Mouse (Mus musculus) forebrain, embryonic 11.5 days (tissue): ENCODE measurements around the gene Vtcn1. TPM values are rescaled to one million over a fixed set of nuclear protein-coding genes. Genes with fewer than 3 reads are reported as not detected.

Source experiments
- ATAC-seq: fragments of 200-750 bp; cut with Nextera tagmentation; replicated peaks from 2 replicates; pipeline ENCODE4 v1.8.0; 2017; ENCODE audit warnings: moderate TSS enrichment; ENCODE audit not compliant: low FRiP score
- DNase-seq: peaks from one replicate; pipeline ENCODE4 v3.0.0-alpha.2; 2017; ENCODE audit warnings: low spot score
- H3K27ac ChIP-seq: fragments of 300-500 bp; sonication (generic); 2 replicates; pipeline ENCODE4 v1.5.1; 2014; ENCODE audit warnings: low read depth, low read length
- H3K27me3 ChIP-seq: fragments of 300-500 bp; sonication (generic); 2 replicates; pipeline ENCODE4 v1.6.1; 2014; ENCODE audit warnings: mild to moderate bottlenecking, low read length, mixed read lengths; ENCODE audit not compliant: control insufficient read depth, insufficient read depth
- H3K36me3 ChIP-seq: fragments of 300-500 bp; sonication (generic); 2 replicates; pipeline ENCODE4 v1.6.1; 2014; ENCODE audit warnings: mild to moderate bottlenecking, low read length, moderate library complexity, mixed read lengths; ENCODE audit not compliant: control insufficient read depth, insufficient read depth
- H3K4me1 ChIP-seq: fragments of 300-500 bp; sonication (generic); replicated peaks from 2 replicates; pipeline ENCODE4 v1.6.1; 2014; ENCODE audit warnings: low read length, mixed read lengths; ENCODE audit not compliant: control insufficient read depth, insufficient read depth
- H3K4me2 ChIP-seq: fragments of 300-500 bp; sonication (generic); 2 replicates; pipeline ENCODE4 v1.6.1; 2014; ENCODE audit warnings: low read depth, mild to moderate bottlenecking, low read length, moderate library complexity, mixed read lengths; ENCODE audit not compliant: severe bottlenecking
- H3K4me3 ChIP-seq: fragments of 300-500 bp; sonication (generic); 2 replicates; pipeline ENCODE4 v1.5.1; 2014; ENCODE audit warnings: low read depth, low read length
- H3K9ac ChIP-seq: fragments of 300-500 bp; sonication (generic); 2 replicates; pipeline ENCODE4 v1.6.1; 2014; ENCODE audit warnings: low read length
- H3K9me3 ChIP-seq: fragments of 300-500 bp; sonication (generic); 2 replicates; pipeline ENCODE4 v1.6.1; 2016; ENCODE audit warnings: low read length, mixed read lengths; ENCODE audit not compliant: control insufficient read depth
- WGBS: fragments of 180-500 bp; shearing (Covaris S2); extraction: QIAGEN DNeasy Blood & Tissue Kit; methylation state at CpG from one replicate; pipeline ENCODE4 v1.1.7; 2014; 5-methylcytosine and 5-hydroxymethylcytosine counted together
- polyA plus RNA-seq: library from polyadenylated mRNA; unstranded; fragments of >200 nt; fragmentation: Nextera tagmentation; extraction: Ambion mirVana; gene quantifications from 2 replicates; pipeline ENCODE4 v1.2.1, GENCODE M21; 2014

Gene Vtcn1
- polyA plus RNA-seq, 1 experiment from 2014 or later, result 0.09 TPM

- ATAC-seq, result no peak
- Histone ChIP-seq H3K4me1 (0 out of 2 replicates have a peak, but pooled peaks cover 2% of the 10 kb centered on the region), H3K9ac (no peak overlapping the region), H3K4me2 (no peak overlapping the region), H3K9me3 (no peaks in the 10 kb centered on the region), H3K27me3 (no peaks in the 10 kb centered on the region), H3K27ac (no peak overlapping the region), H3K36me3 (no peaks in the 10 kb centered on the region), H3K4me3 (no peak overlapping the region)
- DNase-seq, result no peak
- WGBS, result 67% methylated on average over 23 of the region's 23 CpGs
Observed at GRCm38 (mm10) chr3:100861307-100862303, 36.3 kb downstream of the Vtcn1 start.

GRCm38 (mm10) chr3:100866946-100867345 lies 41.7 kb downstream of the Vtcn1 start:
- DNase-seq (no peak), ATAC-seq (no peak; the same call in 1 of the 2 replicates)
- 32% methylated on average over 5 of the region's 5 CpGs for WGBS
- no peaks in the 10 kb centered on the region for H3K4me1 ChIP-seq
- H3K27me3 ChIP-seq, result no peaks in the 10 kb centered on the region
- H3K4me3 ChIP-seq, result no peak overlapping the region
- H3K9me3 ChIP-seq, result no peaks in the 10 kb centered on the region
- no peak overlapping the region for H3K4me2 ChIP-seq
- no peak overlapping the region for H3K27ac ChIP-seq
- no peak overlapping the region for H3K9ac ChIP-seq
- H3K36me3 ChIP-seq, result no peaks in the 10 kb centered on the region

DNA sequence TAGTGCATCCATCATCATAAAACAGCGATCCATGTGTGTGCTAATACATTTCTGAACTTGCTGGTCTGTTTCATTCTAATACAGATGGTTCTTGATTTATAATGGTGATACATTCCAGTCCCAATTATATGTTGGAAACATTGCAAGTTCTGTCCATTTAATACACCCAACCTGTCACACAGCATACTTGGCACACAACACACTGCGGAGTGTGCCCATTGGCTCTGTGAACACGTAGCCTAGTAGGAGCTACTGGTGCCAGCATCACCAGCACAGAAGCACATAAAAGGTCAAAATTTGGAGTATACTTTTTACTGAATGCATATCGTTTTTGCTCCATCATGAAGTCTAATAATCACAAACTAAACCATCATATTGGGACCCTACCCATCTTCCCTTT lies 51.8 kb downstream of the Vtcn1 start:
- H3K4me2 ChIP-seq, result no peak overlapping the region
- 96% methylated on average over 4 of the region's 4 CpGs for WGBS
- no peak for ATAC-seq

DNA sequence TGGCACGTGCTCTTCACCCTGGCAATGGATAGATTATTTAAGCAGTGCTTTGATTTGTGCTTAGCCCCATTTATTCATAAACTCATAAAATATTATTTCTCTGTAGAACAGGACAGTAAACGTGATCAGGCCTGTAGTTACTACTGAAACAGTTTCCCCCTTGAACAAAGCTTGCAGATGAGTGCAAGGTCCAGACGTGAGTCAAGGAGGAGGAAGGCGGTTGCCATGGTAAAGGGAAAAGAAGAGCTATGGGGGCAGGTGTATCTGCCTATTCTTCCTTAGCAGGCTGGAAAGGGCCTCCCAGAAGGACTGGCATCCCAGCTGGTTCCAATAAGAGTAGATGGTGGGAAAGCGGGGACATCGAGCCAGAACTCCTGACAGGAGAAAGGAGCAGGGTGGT lies 56.1 kb downstream of the Vtcn1 start:
- H3K27ac ChIP-seq, result no peak overlapping the region
- ATAC-seq (no peak), DNase-seq (no peak)
- no peak overlapping the region for H3K9ac ChIP-seq
- no peaks in the 10 kb centered on the region for H3K4me1 ChIP-seq
- no peaks in the 10 kb centered on the region for H3K9me3 ChIP-seq
- H3K36me3 ChIP-seq, result no peaks in the 10 kb centered on the region
- H3K4me3 ChIP-seq, result no peak overlapping the region
- WGBS, result 83% methylated on average over 6 of the region's 6 CpGs
- no peaks in the 10 kb centered on the region for H3K27me3 ChIP-seq
- no peak overlapping the region for H3K4me2 ChIP-seq

More for the DNA sequence above, 51.8 kb downstream of the Vtcn1 start:
- no peak overlapping the region for H3K4me3 ChIP-seq
- no peak overlapping the region for H3K9ac ChIP-seq
- DNase-seq, result no peak
- H3K4me1 ChIP-seq, result no peaks in the 10 kb centered on the region
- H3K27ac ChIP-seq, result no peak overlapping the region
- no peaks in the 10 kb centered on the region for H3K9me3 ChIP-seq
- H3K36me3 ChIP-seq, result no peaks in the 10 kb centered on the region
- H3K27me3 ChIP-seq, result no peaks in the 10 kb centered on the region

DNA sequence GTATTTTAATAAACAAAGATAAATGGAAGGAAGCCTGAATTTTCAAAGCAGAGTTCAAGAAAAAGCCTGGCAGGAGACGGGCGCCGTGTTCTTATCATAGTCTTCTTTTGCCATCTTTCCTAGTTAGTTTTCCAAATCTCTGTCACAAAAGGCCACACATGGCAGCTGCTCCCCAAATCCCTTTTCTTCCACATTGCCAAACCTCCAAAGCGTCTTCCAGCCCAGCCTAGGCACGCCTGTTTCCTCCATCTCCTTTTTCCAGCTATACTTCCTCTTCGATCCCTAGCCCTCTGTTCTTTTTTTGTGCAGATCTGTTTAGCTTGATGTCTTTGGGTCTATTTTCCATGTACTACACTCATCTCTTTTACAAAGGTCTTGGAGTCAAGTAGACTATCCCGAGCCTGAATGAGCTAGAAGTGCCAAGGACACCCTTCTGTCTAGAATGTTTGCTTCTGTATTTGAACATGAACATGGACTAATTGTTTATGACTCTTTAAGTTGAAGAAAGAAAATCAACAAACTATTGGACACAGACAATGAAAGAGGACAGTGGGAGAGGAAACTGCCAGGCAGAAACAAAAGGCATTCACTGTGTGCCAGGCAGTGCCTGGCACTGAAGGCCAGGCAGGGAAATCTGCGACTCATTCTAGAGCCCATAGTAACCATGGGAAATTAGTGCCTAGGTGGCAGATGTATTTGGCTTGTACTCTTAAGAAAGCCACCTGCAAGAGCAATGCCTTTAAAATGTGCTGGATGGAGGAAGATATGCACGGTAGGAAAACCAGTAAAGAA lies 56.8 kb downstream of the Vtcn1 start:
- H3K27ac ChIP-seq, result no peak overlapping the region
- H3K4me2 ChIP-seq, result no peak overlapping the region
- no peaks in the 10 kb centered on the region for H3K4me1 ChIP-seq
- no peaks in the 10 kb centered on the region for H3K36me3 ChIP-seq
- H3K27me3 ChIP-seq, result no peaks in the 10 kb centered on the region
- H3K9me3 ChIP-seq, result no peaks in the 10 kb centered on the region
- 91% methylated on average over 9 of the region's 9 CpGs for WGBS
- DNase-seq (no peak), ATAC-seq (no peak)
- no peak overlapping the region for H3K4me3 ChIP-seq
- H3K9ac ChIP-seq, result no peak overlapping the region

DNA sequence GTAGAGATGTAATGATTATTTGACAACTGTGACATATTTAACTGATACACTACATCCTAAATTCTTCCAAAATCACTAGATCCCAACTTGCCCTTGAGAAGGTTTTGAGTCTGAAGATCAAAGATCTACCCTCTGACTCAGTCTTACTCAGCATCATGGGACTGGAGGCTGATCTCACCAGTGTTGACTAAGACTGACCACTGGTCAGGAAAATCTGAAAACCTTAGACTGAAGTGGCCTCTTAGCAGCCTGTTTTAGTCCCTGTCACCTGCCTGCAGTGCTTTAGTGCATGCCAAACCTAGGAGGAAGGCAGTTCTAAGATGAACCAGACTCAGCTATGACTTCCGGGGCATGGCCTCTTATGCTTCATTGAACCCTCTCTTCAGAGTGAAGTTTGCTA lies 64.0 kb downstream of the Vtcn1 start:
- no peak for DNase-seq
- Histone ChIP-seq H3K27me3 (no peaks in the 10 kb centered on the region), H3K4me2 (no peak overlapping the region), H3K36me3 (no peaks in the 10 kb centered on the region), H3K4me1 (no peaks in the 10 kb centered on the region), H3K4me3 (no peak overlapping the region), H3K9me3 (no peaks in the 10 kb centered on the region), H3K27ac (no peak overlapping the region), H3K9ac (no peak overlapping the region)
- 90% methylated on average over 1 of the region's 1 CpGs for WGBS
- ATAC-seq, result no peak

- H3K27ac ChIP-seq, result no peak overlapping the region
- WGBS, result 96% methylated on average over 3 of the region's 3 CpGs
Observed at GRCm38 (mm10) chr3:100890406-100890805, 65.1 kb downstream of the Vtcn1 start.

GRCm38 (mm10) chr3:100892383-100893335 lies 67.4 kb downstream of the Vtcn1 start:
- DNase-seq (no peak), ATAC-seq (no peak)
- Histone ChIP-seq H3K4me2 (no peak overlapping the region), H3K4me1 (no peaks in the 10 kb centered on the region), H3K4me3 (no peak overlapping the region), H3K9me3 (no peaks in the 10 kb centered on the region), H3K9ac (no peak overlapping the region), H3K27me3 (no peaks in the 10 kb centered on the region), H3K36me3 (no peaks in the 10 kb centered on the region), H3K27ac (no peak overlapping the region)
- 55% methylated on average over 11 of the region's 11 CpGs for WGBS

More at GRCm38 (mm10) chr3:100890406-100890805, 65.1 kb downstream of the Vtcn1 start:
- H3K9me3 ChIP-seq, result no peaks in the 10 kb centered on the region
- H3K36me3 ChIP-seq, result no peaks in the 10 kb centered on the region
- no peaks in the 10 kb centered on the region for H3K4me1 ChIP-seq
- H3K9ac ChIP-seq, result no peak overlapping the region
- ATAC-seq (no peak), DNase-seq (no peak)
- no peak overlapping the region for H3K4me3 ChIP-seq
- H3K27me3 ChIP-seq, result no peaks in the 10 kb centered on the region
- no peak overlapping the region for H3K4me2 ChIP-seq
